Mouse (Mus musculus) cerebellum, adult 2 months (tissue): Measurements from ENCODE around the gene Klhl22.

ENCODE experiments used
- CTCF ChIP-seq: fragments of 200-500 bp; IDR thresholded peaks from 2 replicates; pipeline ENCODE4 v1.5.1; 2011; ENCODE audit warnings: low read depth, mild to moderate bottlenecking, control low read depth, low read length, moderate library complexity, borderline replicate concordance; ENCODE audit not compliant: insufficient read depth
- POLR2A ChIP-seq: fragments of 200-500 bp; IDR thresholded peaks from 2 replicates; pipeline ENCODE4 v1.6.1; 2011; ENCODE audit warnings: low read length, control low read depth, borderline replicate concordance; ENCODE audit not compliant: insufficient read depth

- no peak for TF ChIP-seq CTCF
- no peak for TF ChIP-seq POLR2A
Measured at GRCm38 (mm10) chr16:17724448-17724847, 35.0 kb upstream of the Klhl22 start.
